Mouse (Mus musculus) CD4-positive, CD25-positive, alpha-beta regulatory T cell, adult 9 weeks (primary cell): ENCODE data around the gene Zfp91. TPM values are rescaled to one million over a fixed set of nuclear protein-coding genes. Genes with fewer than 3 reads are reported as not detected.

Experiments
- polyA plus RNA-seq: library from polyadenylated mRNA; unstranded; fragments of 100-300 nt; shearing (Covaris generic); gene quantifications from one replicate; pipeline ENCODE4 v1.2.1, GENCODE M21; 2017

Gene Zfp91
- 11.1 TPM for polyA plus RNA-seq

DNA sequence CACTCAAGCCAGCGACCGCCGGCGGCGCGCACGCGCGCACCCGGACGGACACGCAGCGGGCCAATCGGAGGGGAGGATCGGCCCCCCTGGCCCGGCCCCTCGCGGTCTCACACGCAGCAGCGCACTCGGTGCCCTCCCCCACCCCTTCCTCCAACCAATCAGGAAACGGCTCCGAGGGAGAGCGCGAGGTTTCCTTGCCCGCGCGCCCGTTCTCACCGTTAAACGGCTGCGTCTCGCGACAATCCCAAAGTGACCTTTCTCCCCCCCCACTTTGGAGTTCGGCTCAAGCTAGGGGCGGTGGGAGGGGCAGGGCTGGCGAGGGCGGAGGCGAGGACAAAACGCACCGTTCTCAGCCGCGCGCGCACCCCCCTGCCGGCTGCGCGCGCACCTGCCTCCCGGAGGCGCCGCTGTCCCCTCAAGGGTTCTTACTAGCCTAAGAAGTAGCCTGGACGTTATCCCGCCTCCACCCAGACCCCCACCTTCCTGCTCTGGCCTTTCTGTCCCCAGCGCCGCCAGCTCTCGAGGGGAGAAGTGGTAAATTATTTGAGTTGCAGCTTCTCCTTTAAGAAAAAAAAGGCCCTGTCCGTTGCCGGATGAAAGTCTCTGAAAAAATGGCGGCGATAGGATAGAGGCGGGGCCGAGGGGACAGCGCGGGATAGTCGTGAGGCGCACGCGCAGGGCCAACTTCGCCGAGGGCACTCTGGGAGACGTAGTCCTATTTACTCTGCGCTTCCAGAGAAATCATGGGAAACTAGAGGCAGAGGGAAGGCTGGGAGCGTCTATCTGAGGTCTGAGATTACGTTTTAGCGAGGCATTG, at the start of gene Zfp91, which contains the start of gene Lpxn:
Zfp91 (minus strand) TSS at position 616 of the 817 bp plus-strand sequence.
Lpxn (plus strand) TSS at position 683 of the 817 bp plus-strand sequence.

DNA sequence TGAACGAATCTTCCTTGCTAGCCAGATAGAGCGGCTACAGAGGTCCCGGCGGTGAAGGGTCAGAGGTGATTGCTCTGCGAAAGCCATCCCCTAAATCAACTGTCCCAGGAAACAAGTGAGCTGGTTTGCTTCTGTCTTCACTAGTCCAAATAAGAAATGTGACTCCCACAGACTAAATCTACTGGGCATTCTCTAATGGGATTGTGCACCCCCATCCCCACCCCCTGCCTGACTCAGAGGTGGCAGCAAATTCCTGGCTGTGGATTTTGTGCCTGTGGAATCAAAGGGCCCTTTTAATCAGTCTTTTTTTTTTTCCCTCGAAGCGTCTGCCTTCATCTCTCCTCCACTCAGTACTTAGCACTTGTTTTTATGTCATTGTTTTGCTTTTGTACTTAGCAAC, 30.6 kb downstream of the Zfp91 start, which contains the start of gene Cntf:
Cntf (minus strand) TSS at position 325 of the 400 bp plus-strand sequence.

Other genes with a start within 250 kb of the Zfp91 start
- gene Gm4952, start 196.2 kb downstream of the Zfp91 start, polyA plus RNA-seq: not detected
- not detected for gene Glyat, start 162.8 kb downstream of the Zfp91 start, polyA plus RNA-seq
- gene Olfr1442, start 125.7 kb downstream of the Zfp91 start, polyA plus RNA-seq: not detected
- not detected for gene Olfr1443, start 118.0 kb downstream of the Zfp91 start, polyA plus RNA-seq
- gene Keg1, start 100.3 kb downstream of the Zfp91 start, polyA plus RNA-seq: not detected
- gene Cntf, start 30.5 kb downstream of the Zfp91 start, polyA plus RNA-seq: 1.3 TPM
- gene Lpxn, start 67 bp upstream of the Zfp91 start, polyA plus RNA-seq: 221 TPM
- not detected for gene Gm5244, start 50.6 kb upstream of the Zfp91 start, polyA plus RNA-seq
- gene Olfr1444, start 61.2 kb upstream of the Zfp91 start, polyA plus RNA-seq: 0.73 TPM
- not detected for gene Olfr1445, start 87.7 kb upstream of the Zfp91 start, polyA plus RNA-seq
- gene Olfr1446, start 97.4 kb upstream of the Zfp91 start, polyA plus RNA-seq: not detected
- gene Olfr1447, start 107.6 kb upstream of the Zfp91 start, polyA plus RNA-seq: not detected
- 0.19 TPM for gene Olfr1448, start 128.3 kb upstream of the Zfp91 start, polyA plus RNA-seq
- not detected for gene Olfr1449, start 134.7 kb upstream of the Zfp91 start, polyA plus RNA-seq
- gene Olfr1450, start 154.1 kb upstream of the Zfp91 start, polyA plus RNA-seq: not detected
- gene Olfr1451, start 198.9 kb upstream of the Zfp91 start, polyA plus RNA-seq: not detected
- gene Olfr1453, start 232.2 kb upstream of the Zfp91 start, polyA plus RNA-seq: not detected